Mouse (Mus musculus) left cerebral cortex, postnatal 25 days (tissue): ENCODE results near the gene Grip1. TPM values are rescaled to one million over a fixed set of nuclear protein-coding genes. Genes with fewer than 3 reads are reported as not detected.

Source experiments
- DNase-seq, 2 experiments: peaks; one replicate each; pipeline ENCODE4 v3.0.0; 2022; ENCODE audit warnings: low spot score in 2 of 2, mixed read lengths in 1 of 2
- intact Hi-C: fragments of 180-260 bp; cut with DNase I; formaldehyde crosslinking; loops from one replicate; pipeline ENCODE4 v1.15.1; 2025
- total RNA-seq, 2 experiments: library from RNA; stranded (reverse); gene quantifications; 2 replicates each; pipeline ENCODE4 v1.2.3; 2021

Gene Grip1
- total RNA-seq, 2 experiments from 2014 or later, result 19.6 to 20.5 TPM

- intact Hi-C loops, result no loop called here
- DNase-seq, result peak; percentile 56 to 72
These were observed 677.0 kb downstream of the Grip1 start for GRCm38 (mm10) chr10:120130621-120131020.

GRCm38 (mm10) chr10:120133697-120134096 lies 680.1 kb downstream of the Grip1 start:
- DNase-seq, result no peak
- intact Hi-C loops, result no loop called here

- no peak for DNase-seq
- intact Hi-C loops, result no loop called here
These were observed 682.5 kb downstream of the Grip1 start for GRCm38 (mm10) chr10:120136020-120136562.

Other genes starting within 250 kb of the Grip1 start
- 100 to 1,000 TPM; 146 to 151 TPM for gene Cand1, start 213.8 kb upstream of the Grip1 start, total RNA-seq